Mouse (Mus musculus): ENCODE results near the gene Lilr4b. TPM values are rescaled to one million over a fixed set of nuclear protein-coding genes. Genes with fewer than 3 reads are reported as not detected.
"Not testable (repeated sequence)": the region's sequence is repeated elsewhere in the genome, so short reads cannot be mapped to it uniquely, and the experiment has no call there.

Lilr4b gene
- 5.0 and 9.7 TPM in 2 replicates for polyA plus RNA-seq (2012; rRNA removed)

DNA sequence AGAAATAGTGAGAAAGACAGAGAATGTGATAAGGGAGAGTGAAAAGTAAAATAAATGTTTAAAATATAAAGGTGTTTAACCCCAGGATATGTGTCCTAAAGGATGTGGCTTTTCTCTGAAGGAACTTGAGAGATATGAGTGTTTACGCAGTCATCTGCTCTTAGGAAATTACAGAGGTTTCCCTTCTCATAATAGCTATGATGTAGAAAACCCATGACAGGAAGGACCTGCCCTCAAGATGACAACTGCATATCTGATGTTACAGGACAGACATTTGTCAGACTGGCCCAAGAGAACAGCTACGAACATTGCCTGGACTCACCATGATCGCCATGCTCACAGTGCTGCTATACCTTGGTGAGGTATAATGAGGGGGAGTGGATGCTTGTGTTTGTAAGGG, at the start of gene Lilr4b, which contains the start of gene Gm49339:
Gene Lilr4b, plus strand, starts transcription at position 236 of the 400 bp plus-strand sequence.
Gene Gm49339, plus strand, starts transcription at position 216 of the 400 bp plus-strand sequence.
- not testable (repeated sequence) for H3K4me3 ChIP-seq (replicated peaks; ENCODE audit: extremely low read depth, low read depth, low read length); H3K4me1 ChIP-seq (ENCODE audit: control insufficient read depth, insufficient read depth, low read length); DNase-seq
- WGBS: 42% methylated on average over 1 of the region's 3 CpGs

DNA sequence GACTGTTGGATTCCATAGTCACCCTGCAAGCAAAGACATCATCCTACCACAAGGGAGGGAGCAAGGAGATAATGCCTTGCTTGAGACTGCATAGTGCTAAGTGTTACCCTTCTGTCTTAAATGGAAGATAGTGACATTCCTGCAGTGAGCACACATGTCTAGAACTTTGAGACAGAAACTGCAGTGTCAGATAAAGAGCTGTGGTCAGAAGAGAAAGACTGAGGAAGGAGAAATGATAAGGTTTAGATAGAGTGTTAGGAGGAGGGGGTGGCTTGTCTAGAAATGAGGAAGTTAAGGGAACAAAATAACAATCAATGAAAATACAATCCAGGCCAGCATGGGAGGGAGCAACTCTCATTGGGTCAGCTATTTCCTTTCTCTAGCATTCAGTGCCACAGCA, 47.5 kb upstream of the Lilr4b start:
- Histone ChIP-seq H3K4me3 (replicated peaks; ENCODE audit: extremely low read depth, low read depth, low read length) (no peak overlapping the region), H3K4me1 (ENCODE audit: control insufficient read depth, insufficient read depth, low read length) (no peaks in the 10 kb centered on the region)
- DNase-seq: no peak
- TF ChIP-seq CTCF (IDR thresholded peaks at IDR 0.05; ENCODE audit: insufficient read depth, low read length): no peak
- no peak for TF ChIP-seq POLR2A (IDR thresholded peaks at IDR 0.05; ENCODE audit: borderline replicate concordance, extremely low read depth, low read depth, low read length)

DNA sequence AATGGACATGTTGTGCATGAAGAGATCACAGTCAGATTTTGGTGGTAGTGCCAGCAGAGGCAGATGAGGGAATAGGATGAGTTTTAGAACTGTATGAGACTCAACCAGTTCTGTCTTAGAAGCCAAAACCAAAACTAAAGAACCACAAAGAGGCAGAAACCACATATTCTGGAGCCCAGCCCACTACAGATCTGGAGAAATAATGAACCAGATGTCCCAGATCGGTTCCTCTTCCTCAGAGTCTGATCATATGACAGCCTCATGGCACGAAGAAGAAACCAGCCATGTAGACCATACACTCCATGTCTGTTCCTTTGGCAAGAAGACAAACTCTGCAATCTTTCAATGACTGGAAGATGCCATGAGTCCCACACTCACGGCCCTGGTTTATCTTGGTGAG, 44.7 kb upstream of the Lilr4b start:
- 64% methylated on average over 3 of the region's 3 CpGs for WGBS

GRCm38 (mm10) chr10:51451610-51452009, 28.8 kb upstream of the Lilr4b start:
- WGBS: 68% methylated on average over 4 of the region's 4 CpGs
- DNase-seq: no peak
- Histone ChIP-seq H3K4me3 (replicated peaks; ENCODE audit: extremely low read depth, low read depth, low read length) (no peak overlapping the region), H3K4me1 (ENCODE audit: control insufficient read depth, insufficient read depth, low read length) (no peaks in the 10 kb centered on the region)
- no peak for TF ChIP-seq POLR2A (IDR thresholded peaks at IDR 0.05; ENCODE audit: borderline replicate concordance, extremely low read depth, low read depth, low read length)
- no peak for TF ChIP-seq CTCF (IDR thresholded peaks at IDR 0.05; ENCODE audit: insufficient read depth, low read length)

More for the DNA sequence above, 44.7 kb upstream of the Lilr4b start:
- Histone ChIP-seq H3K4me1 (ENCODE audit: control insufficient read depth, insufficient read depth, low read length) (no peaks in the 10 kb centered on the region), H3K4me3 (replicated peaks; ENCODE audit: extremely low read depth, low read depth, low read length) (no peak overlapping the region)
- DNase-seq: no peak
- TF ChIP-seq CTCF (IDR thresholded peaks at IDR 0.05; ENCODE audit: insufficient read depth, low read length) (no peak), POLR2A (IDR thresholded peaks at IDR 0.05; ENCODE audit: borderline replicate concordance, extremely low read depth, low read depth, low read length) (no peak)

GRCm38 (mm10) chr10:51453616-51454298, 26.7 kb upstream of the Lilr4b start:
- Histone ChIP-seq H3K4me1 (ENCODE audit: control insufficient read depth, insufficient read depth, low read length) (no peaks in the 10 kb centered on the region), H3K4me3 (replicated peaks; ENCODE audit: extremely low read depth, low read depth, low read length) (no peak overlapping the region)
- 68% methylated on average over 1 of the region's 1 CpGs for WGBS
- TF ChIP-seq CTCF (IDR thresholded peaks at IDR 0.05; ENCODE audit: insufficient read depth, low read length) (no peak), POLR2A (IDR thresholded peaks at IDR 0.05; ENCODE audit: borderline replicate concordance, extremely low read depth, low read depth, low read length) (no peak)
- no peak for DNase-seq

DNA sequence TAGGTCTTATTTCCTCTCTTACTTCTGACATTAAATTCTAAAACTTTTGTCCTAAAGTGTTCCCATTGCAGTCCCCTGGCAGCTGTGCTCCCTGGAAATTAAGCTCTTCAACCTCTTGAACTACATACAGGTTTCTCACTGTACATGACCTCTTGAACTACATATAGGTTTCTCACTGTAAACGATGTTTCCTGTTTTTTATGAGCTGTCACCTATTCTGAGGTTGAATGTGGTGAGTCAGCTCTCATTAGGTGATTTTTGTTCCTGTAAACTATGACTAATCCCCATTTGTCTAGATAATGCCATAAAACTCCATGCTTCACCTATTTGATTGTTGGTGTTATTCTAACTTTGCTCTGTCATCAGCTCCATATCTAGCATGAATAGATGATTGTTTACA, 26.1 kb upstream of the Lilr4b start:
- TF ChIP-seq POLR2A (IDR thresholded peaks at IDR 0.05; ENCODE audit: borderline replicate concordance, extremely low read depth, low read depth, low read length): no peak
- no peak for TF ChIP-seq CTCF (IDR thresholded peaks at IDR 0.05; ENCODE audit: insufficient read depth, low read length)
- Histone ChIP-seq H3K4me1 (ENCODE audit: control insufficient read depth, insufficient read depth, low read length) (no peaks in the 10 kb centered on the region), H3K4me3 (replicated peaks; ENCODE audit: extremely low read depth, low read depth, low read length) (no peak overlapping the region)
- 26% methylated on average over 1 of the region's 1 CpGs for WGBS
- no peak for DNase-seq

GRCm38 (mm10) chr10:51455762-51456161, 24.7 kb upstream of the Lilr4b start:
- H3K4me1 ChIP-seq (ENCODE audit: control insufficient read depth, insufficient read depth, low read length): no peaks in the 10 kb centered on the region
- no peak for DNase-seq
- H3K4me3 ChIP-seq (replicated peaks; ENCODE audit: extremely low read depth, low read depth, low read length): no peak overlapping the region
- WGBS: 65% methylated on average over 1 of the region's 1 CpGs
- no peak for TF ChIP-seq CTCF (IDR thresholded peaks at IDR 0.05; ENCODE audit: insufficient read depth, low read length)
- no peak for TF ChIP-seq POLR2A (IDR thresholded peaks at IDR 0.05; ENCODE audit: borderline replicate concordance, extremely low read depth, low read depth, low read length)

- TF ChIP-seq POLR2A (IDR thresholded peaks at IDR 0.05; ENCODE audit: borderline replicate concordance, extremely low read depth, low read depth, low read length): no peak
- no peak for TF ChIP-seq CTCF (IDR thresholded peaks at IDR 0.05; ENCODE audit: insufficient read depth, low read length)
- no peak overlapping the region for H3K4me3 ChIP-seq (replicated peaks; ENCODE audit: extremely low read depth, low read depth, low read length)
- H3K4me1 ChIP-seq (ENCODE audit: control insufficient read depth, insufficient read depth, low read length): no peaks in the 10 kb centered on the region
- no peak for DNase-seq
- WGBS: 61% methylated on average over 4 of the region's 4 CpGs
Observed at GRCm38 (mm10) chr10:51456369-51456768, 24.1 kb upstream of the Lilr4b start.

- 59% methylated on average over 4 of the region's 4 CpGs for WGBS
- H3K4me3 ChIP-seq (replicated peaks; ENCODE audit: extremely low read depth, low read depth, low read length); H3K4me1 ChIP-seq (ENCODE audit: control insufficient read depth, insufficient read depth, low read length); DNase-seq: not testable (repeated sequence)
Observed at GRCm38 (mm10) chr10:51463800-51464199, 16.6 kb upstream of the Lilr4b start.

- DNase-seq; H3K4me3 ChIP-seq (replicated peaks; ENCODE audit: extremely low read depth, low read depth, low read length); H3K4me1 ChIP-seq (ENCODE audit: control insufficient read depth, insufficient read depth, low read length): not testable (repeated sequence)
- no CpG with 5 or more reads among the region's 2 CpGs for WGBS
Observed at GRCm38 (mm10) chr10:51490691-51491090, 10.3 kb downstream of the Lilr4b start, which contains the start of gene Lilrb4a. TSS of gene Lilrb4a (plus strand) at chr10:51490956.
